Mouse (Mus musculus) liver, embryonic 11.5 days (tissue): ENCODE results near the gene Elfn1. TPM values are rescaled to one million over a fixed set of nuclear protein-coding genes. Genes with fewer than 3 reads are reported as not detected.
A peak's percentile ranks its signal among the peaks of the same experiment; 100 is the strongest.

Experiments
- ATAC-seq: fragments of 200-750 bp; cut with Nextera tagmentation; replicated peaks from 2 replicates; pipeline ENCODE4 v1.8.0; 2017; ENCODE audit warnings: moderate number of reproducible peaks, mild to moderate bottlenecking, moderate TSS enrichment, moderate library complexity; ENCODE audit not compliant: low FRiP score
- DNase-seq: peaks from one replicate; pipeline ENCODE4 v3.0.0-alpha.2; 2017; ENCODE audit warnings: low spot score
- H3K27ac ChIP-seq: fragments of 300-500 bp; sonication (generic); 2 replicates; pipeline ENCODE4 v1.5.1; 2014; ENCODE audit warnings: mild to moderate bottlenecking, low read depth, low read length, control low read depth
- H3K27me3 ChIP-seq: fragments of 300-500 bp; sonication (generic); replicated peaks from 2 replicates; pipeline ENCODE4 v1.6.1; 2014; ENCODE audit warnings: low read length, mixed read lengths; ENCODE audit not compliant: control insufficient read depth, insufficient read depth
- H3K36me3 ChIP-seq: fragments of 300-500 bp; sonication (generic); 2 replicates; pipeline ENCODE4 v1.6.1; 2014; ENCODE audit warnings: mild to moderate bottlenecking, low read length, moderate library complexity, mixed read lengths; ENCODE audit not compliant: control insufficient read depth, insufficient read depth
- H3K4me1 ChIP-seq: fragments of 300-500 bp; sonication (generic); replicated peaks from 2 replicates; pipeline ENCODE4 v1.6.1; 2014; ENCODE audit warnings: low read length, mixed read lengths; ENCODE audit not compliant: control insufficient read depth, insufficient read depth
- H3K4me2 ChIP-seq: fragments of 300-500 bp; sonication (generic); 2 replicates; pipeline ENCODE4 v1.6.1; 2014; ENCODE audit warnings: mild to moderate bottlenecking, control low read depth, moderate library complexity
- H3K4me3 ChIP-seq: fragments of 300-500 bp; sonication (generic); 2 replicates; pipeline ENCODE4 v1.5.1; 2014; ENCODE audit warnings: low read depth, low read length, control low read depth
- H3K9ac ChIP-seq: fragments of 300-500 bp; sonication (generic); 2 replicates; pipeline ENCODE4 v1.6.1; 2014; ENCODE audit warnings: low read depth, low read length, control low read depth
- H3K9me3 ChIP-seq: fragments of 300-500 bp; sonication (generic); 2 replicates; pipeline ENCODE4 v1.6.1; 2016; ENCODE audit warnings: low read length, inconsistent platforms, mixed read lengths; ENCODE audit not compliant: control insufficient read depth
- WGBS: fragments of 180-500 bp; shearing (Covaris S2); extraction: QIAGEN DNeasy Blood & Tissue Kit; methylation state at CpG from one replicate; pipeline ENCODE4 v1.1.7; 2014; 5-methylcytosine and 5-hydroxymethylcytosine counted together
- polyA plus RNA-seq: library from polyadenylated mRNA; unstranded; fragments of >200 nt; fragmentation: Nextera tagmentation; extraction: Ambion mirVana; gene quantifications from 2 replicates; pipeline ENCODE4 v1.2.1, GENCODE M21; 2014

Gene Elfn1
- polyA plus RNA-seq, 1 experiment from 2014 or later = 0.23 TPM

DNA sequence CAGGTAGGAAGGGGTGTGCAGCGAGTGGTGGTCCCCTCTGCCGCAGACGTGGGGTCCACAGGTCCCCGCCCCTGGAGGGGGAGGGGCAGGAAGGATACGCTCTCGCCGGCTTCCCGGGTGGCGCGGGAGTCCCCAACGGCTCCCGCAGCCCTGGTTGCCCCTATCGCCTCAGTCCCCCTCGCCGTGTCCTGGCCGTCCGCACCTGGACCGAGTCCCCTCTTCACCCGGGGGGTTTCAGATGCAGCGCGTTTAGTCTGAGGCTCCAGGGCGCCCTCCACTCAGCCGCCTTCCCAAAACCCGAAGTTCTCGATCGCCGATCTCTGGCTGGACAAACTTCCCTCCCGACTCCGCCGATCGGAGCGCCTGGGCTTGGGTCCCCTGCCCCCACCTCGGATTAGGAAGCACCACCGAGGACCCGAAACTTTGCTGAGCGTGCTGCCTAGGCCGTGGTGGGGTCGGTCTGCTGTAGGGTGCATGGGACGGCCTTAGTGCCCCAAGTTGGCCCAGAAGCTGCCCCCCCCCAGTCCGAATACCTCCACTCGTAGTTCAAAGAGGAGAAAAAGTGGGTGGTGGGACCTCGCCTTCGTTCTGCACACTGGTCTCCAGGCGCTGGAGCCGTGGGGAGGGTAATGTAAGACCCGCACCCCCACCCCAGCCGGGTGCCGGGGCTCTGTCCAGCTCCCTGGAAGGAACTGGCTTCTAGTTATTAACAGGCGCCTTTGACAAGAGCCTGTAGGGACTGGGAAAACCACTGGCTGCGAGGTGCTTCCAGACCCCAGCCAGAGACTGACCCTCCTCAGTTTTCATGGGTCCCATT lies 1.3 kb downstream of the Elfn1 start:
- peak overlapping the region; percentile 86 for H3K4me2 ChIP-seq
- H3K4me1 ChIP-seq = peaks cover 8% of the 10 kb centered on the region; the same call in 1 of the 2 replicates
- H3K27me3 ChIP-seq = peaks cover 91% of the 10 kb centered on the region
- peak overlapping the region; percentile 57 for H3K4me3 ChIP-seq
- no peaks in the 10 kb centered on the region for H3K36me3 ChIP-seq
- no peak overlapping the region for H3K9ac ChIP-seq
- H3K27ac ChIP-seq = no peak overlapping the region
- ATAC-seq = no peak
- H3K9me3 ChIP-seq = no peaks in the 10 kb centered on the region
- under 1% methylated on average over 48 of the region's 50 CpGs for WGBS
- peak; percentile 58 for DNase-seq

DNA sequence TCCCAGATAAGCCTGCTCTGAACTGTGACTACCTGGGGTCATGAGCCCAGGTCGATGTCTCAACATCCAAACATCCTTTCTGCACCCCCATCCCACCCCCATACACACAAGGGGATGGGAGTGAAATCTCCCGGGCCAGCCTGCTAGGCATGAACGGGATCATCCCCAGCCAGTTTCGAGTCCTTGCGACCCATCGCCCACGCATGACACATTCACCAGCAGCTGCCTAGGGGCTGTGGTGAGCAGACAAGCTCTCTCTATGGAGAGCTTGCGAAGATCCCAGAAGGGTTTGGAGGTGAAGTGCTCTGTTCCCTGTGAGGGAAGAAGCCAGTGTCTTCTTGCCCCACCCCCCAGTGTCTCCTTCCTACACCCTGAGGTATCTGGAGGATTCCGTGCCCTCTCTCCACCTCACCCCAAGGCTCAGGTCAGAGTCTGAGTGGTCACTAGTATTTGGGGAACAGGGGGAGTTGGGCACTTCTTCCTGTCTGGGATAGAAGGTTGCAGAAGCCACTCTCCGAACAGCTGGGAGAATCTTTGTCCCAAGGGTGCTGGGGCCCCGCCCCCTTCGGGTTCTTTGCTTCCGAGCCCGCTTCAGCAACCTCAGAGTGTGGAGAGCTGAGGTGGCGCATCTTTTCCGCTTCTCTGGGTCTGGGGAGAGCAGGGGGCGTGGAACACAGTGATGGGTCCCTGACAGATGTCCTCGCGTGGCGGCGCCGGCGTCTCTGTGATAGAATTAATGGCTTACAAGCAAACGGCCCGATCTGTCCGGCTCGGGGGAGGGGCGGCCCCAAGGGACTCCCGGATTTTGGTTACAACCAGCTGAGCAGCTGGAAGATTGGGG lies 2.2 kb downstream of the Elfn1 start:
- no peak for ATAC-seq
- Histone ChIP-seq H3K9ac (no peak overlapping the region), H3K27me3 (peaks cover 100% of the 10 kb centered on the region), H3K36me3 (no peaks in the 10 kb centered on the region), H3K4me3 (no peak overlapping the region), H3K27ac (no peak overlapping the region), H3K4me1 (peaks cover 8% of the 10 kb centered on the region; the same call in 1 of the 2 replicates), H3K9me3 (no peaks in the 10 kb centered on the region), H3K4me2 (peak overlapping the region; percentile 34)
- 3% methylated on average over 29 of the region's 29 CpGs for whole genome bisulfite sequencing
- no peak for DNase-seq

GRCm38 (mm10) chr5:139910755-139911300 lies 3.1 kb downstream of the Elfn1 start:
- no peak for DNase-seq
- H3K27me3 ChIP-seq = peaks cover 100% of the 10 kb centered on the region
- no peak overlapping the region for H3K4me3 ChIP-seq
- H3K4me2 ChIP-seq = no peak overlapping the region
- no peaks in the 10 kb centered on the region for H3K9me3 ChIP-seq
- H3K36me3 ChIP-seq = no peaks in the 10 kb centered on the region
- no peak overlapping the region for H3K27ac ChIP-seq
- H3K4me1 ChIP-seq = peaks cover 8% of the 10 kb centered on the region; the same call in 1 of the 2 replicates
- ATAC-seq = no peak
- WGBS = 15% methylated on average over 3 of the region's 3 CpGs
- H3K9ac ChIP-seq = no peak overlapping the region

- Histone ChIP-seq H3K4me1 (peaks cover 8% of the 10 kb centered on the region; the same call in 1 of the 2 replicates), H3K4me2 (peak overlapping the region; percentile 61), H3K27me3 (peaks cover 98% of the 10 kb centered on the region), H3K4me3 (no peak overlapping the region), H3K27ac (no peak overlapping the region), H3K9me3 (no peaks in the 10 kb centered on the region), H3K36me3 (no peaks in the 10 kb centered on the region), H3K9ac (no peak overlapping the region)
- 6% methylated on average over 19 of the region's 19 CpGs for WGBS
- no peak for DNase-seq
- no peak for ATAC-seq
These were observed 3.8 kb downstream of the Elfn1 start for GRCm38 (mm10) chr5:139911506-139911905.

DNA sequence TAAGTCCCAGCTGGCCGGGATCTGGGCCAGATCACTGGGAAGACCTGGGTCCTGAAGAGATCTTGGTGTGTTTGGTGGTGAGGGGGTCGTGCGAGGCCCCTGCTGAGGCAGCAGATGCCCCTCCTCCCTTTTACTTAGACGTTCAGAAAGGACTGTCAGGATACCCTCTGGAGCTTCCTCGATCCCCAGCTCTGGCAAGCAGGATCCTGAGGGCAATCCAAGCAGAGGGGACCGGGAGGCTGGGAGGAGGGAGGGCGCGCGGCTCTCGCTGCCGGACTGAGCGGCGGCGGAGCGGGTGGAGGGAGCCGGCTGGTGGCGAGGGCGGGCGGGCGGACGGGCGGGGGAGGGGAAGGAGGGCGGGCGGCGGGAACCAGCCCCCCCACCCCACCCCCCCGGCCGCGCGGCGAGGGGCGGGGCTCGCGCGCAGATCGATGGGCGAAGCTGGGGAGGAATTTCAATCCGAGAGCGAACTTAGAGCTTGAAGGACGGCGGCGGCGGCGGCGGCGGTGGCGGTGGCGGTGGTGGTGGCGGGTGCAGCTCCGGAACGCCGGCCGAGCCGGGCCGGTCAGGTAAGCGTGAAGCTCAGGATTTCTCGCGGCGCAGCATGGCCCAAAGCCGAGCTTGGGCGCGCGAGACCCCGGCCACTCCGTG lies 4.5 kb downstream of the Elfn1 start:
- Histone ChIP-seq H3K9ac (no peak overlapping the region), H3K4me2 (peak overlapping the region; percentile 61), H3K27me3 (peaks cover 92% of the 10 kb centered on the region), H3K4me3 (peak overlapping the region; percentile 48), H3K27ac (no peak overlapping the region), H3K36me3 (no peaks in the 10 kb centered on the region), H3K9me3 (no peaks in the 10 kb centered on the region), H3K4me1 (peaks cover 8% of the 10 kb centered on the region; the same call in 1 of the 2 replicates)
- peak; percentile 53 for DNase-seq
- 1% methylated on average over 48 of the region's 64 CpGs for WGBS
- no peak for ATAC-seq

GRCm38 (mm10) chr5:139921666-139922065 lies 13.9 kb downstream of the Elfn1 start:
- H3K4me3 ChIP-seq = no peak overlapping the region
- no peak overlapping the region for H3K9ac ChIP-seq
- no peaks in the 10 kb centered on the region for H3K9me3 ChIP-seq
- 66% methylated on average over 11 of the region's 11 CpGs for WGBS
- no peak overlapping the region for H3K4me2 ChIP-seq
- no peak for ATAC-seq
- H3K4me1 ChIP-seq = no peaks in the 10 kb centered on the region
- peaks cover 3% of the 10 kb centered on the region for H3K27me3 ChIP-seq
- no peak overlapping the region for H3K27ac ChIP-seq
- no peak for DNase-seq
- no peaks in the 10 kb centered on the region for H3K36me3 ChIP-seq

GRCm38 (mm10) chr5:139923867-139924266 lies 16.1 kb downstream of the Elfn1 start:
- no peaks in the 10 kb centered on the region for H3K4me1 ChIP-seq
- WGBS = 87% methylated on average over 8 of the region's 8 CpGs
- ATAC-seq (no peak), DNase-seq (no peak)
- H3K9ac ChIP-seq = no peak overlapping the region
- no peak overlapping the region for H3K27ac ChIP-seq
- no peak overlapping the region for H3K4me3 ChIP-seq
- no peaks in the 10 kb centered on the region for H3K9me3 ChIP-seq
- no peak overlapping the region for H3K4me2 ChIP-seq
- 0 out of 2 replicates have a peak, but pooled peaks cover 3% of the 10 kb centered on the region for H3K27me3 ChIP-seq
- no peaks in the 10 kb centered on the region for H3K36me3 ChIP-seq

- Histone ChIP-seq H3K4me2 (no peak overlapping the region), H3K27me3 (peaks cover 23% of the 10 kb centered on the region), H3K4me1 (0 out of 2 replicates have a peak, but pooled peaks cover 12% of the 10 kb centered on the region), H3K9ac (no peak overlapping the region), H3K36me3 (no peaks in the 10 kb centered on the region), H3K9me3 (no peaks in the 10 kb centered on the region), H3K27ac (no peak overlapping the region), H3K4me3 (no peak overlapping the region)
- no peak for ATAC-seq
- WGBS = 79% methylated on average over 12 of the region's 12 CpGs
- DNase-seq = no peak
These were observed 22.4 kb downstream of the Elfn1 start for GRCm38 (mm10) chr5:139930102-139930501.
